Mouse (Mus musculus): ENCODE measurements around the gene Snx20. TPM values are rescaled to one million over a fixed set of nuclear protein-coding genes. Genes with fewer than 3 reads are reported as not detected.

The Snx20 gene
- total RNA-seq, 2 experiments from 2014 or later = 1.4 to 1.6 TPM

GRCm38 (mm10) chr8:88618612-88619011 lies 17.3 kb downstream of the Snx20 start:
- intact Hi-C loops (cut with DNase I) = no loop called here

GRCm38 (mm10) chr8:88614981-88615380 lies 20.9 kb downstream of the Snx20 start:
- intact Hi-C loops (cut with DNase I) = no loop called here
- DNase-seq (ENCODE audit: extremely low spot score in 1 of 2, low spot score in 2 of 2) = no peak

More at GRCm38 (mm10) chr8:88618612-88619011, 17.3 kb downstream of the Snx20 start:
- no peak for DNase-seq (ENCODE audit: extremely low spot score in 1 of 2, low spot score in 2 of 2)

- intact Hi-C loops (cut with DNase I) = no loop called here
- no peak for DNase-seq (ENCODE audit: extremely low spot score in 1 of 2, low spot score in 2 of 2)
These were observed 25.7 kb downstream of the Snx20 start for GRCm38 (mm10) chr8:88610271-88610670.

GRCm38 (mm10) chr8:88609036-88609435 lies 26.9 kb downstream of the Snx20 start:
- intact Hi-C loops (cut with DNase I) = no loop called here
- no peak for DNase-seq (ENCODE audit: extremely low spot score in 1 of 2, low spot score in 2 of 2)

- intact Hi-C loops (cut with DNase I) = no loop called here
- no peak for DNase-seq (ENCODE audit: extremely low spot score in 1 of 2, low spot score in 2 of 2)
These were observed 30.4 kb downstream of the Snx20 start for GRCm38 (mm10) chr8:88605361-88606040.

GRCm38 (mm10) chr8:88604065-88605038 lies 31.6 kb downstream of the Snx20 start:
- DNase-seq (ENCODE audit: extremely low spot score in 1 of 2, low spot score in 2 of 2) = peak; percentile 44 to 95
- intact Hi-C loops (cut with DNase I) = no loop called here

GRCm38 (mm10) chr8:88603446-88603989 lies 32.4 kb downstream of the Snx20 start:
- DNase-seq (ENCODE audit: extremely low spot score in 1 of 2, low spot score in 2 of 2) = no peak
- intact Hi-C loops (cut with DNase I) = no loop called here

- no peak for DNase-seq (ENCODE audit: extremely low spot score in 1 of 2, low spot score in 2 of 2)
- intact Hi-C loops (cut with DNase I) = no loop called here
These were observed 36.4 kb downstream of the Snx20 start for GRCm38 (mm10) chr8:88599491-88599890.

GRCm38 (mm10) chr8:88598578-88598977 lies 37.4 kb downstream of the Snx20 start:
- intact Hi-C loops (cut with DNase I) = no loop called here
- no peak for DNase-seq (ENCODE audit: extremely low spot score in 1 of 2, low spot score in 2 of 2)

GRCm38 (mm10) chr8:88596042-88596441 lies 39.9 kb downstream of the Snx20 start:
- intact Hi-C loops (cut with DNase I) = no loop called here
- DNase-seq (ENCODE audit: extremely low spot score in 1 of 2, low spot score in 2 of 2) = peak in 1 of 2 experiments; percentile 55

- intact Hi-C loops (cut with DNase I) = no loop called here
- no peak for DNase-seq (ENCODE audit: extremely low spot score in 1 of 2, low spot score in 2 of 2)
These were observed 42.0 kb downstream of the Snx20 start for GRCm38 (mm10) chr8:88593947-88594346.

GRCm38 (mm10) chr8:88590226-88590625 lies 45.7 kb downstream of the Snx20 start:
- no peak for DNase-seq (ENCODE audit: extremely low spot score in 1 of 2, low spot score in 2 of 2)
- intact Hi-C loops (cut with DNase I) = no loop called here

- no peak for DNase-seq (ENCODE audit: extremely low spot score in 1 of 2, low spot score in 2 of 2)
These were observed 47.6 kb downstream of the Snx20 start for GRCm38 (mm10) chr8:88588205-88588889.

GRCm38 (mm10) chr8:88583863-88584262 lies 52.1 kb downstream of the Snx20 start:
- intact Hi-C loops (cut with DNase I) = no loop called here
- no peak for DNase-seq (ENCODE audit: extremely low spot score in 1 of 2, low spot score in 2 of 2)

More at GRCm38 (mm10) chr8:88588205-88588889, 47.6 kb downstream of the Snx20 start:
- intact Hi-C loops (cut with DNase I) = no loop called here

GRCm38 (mm10) chr8:88580785-88581184 lies 55.1 kb downstream of the Snx20 start:
- intact Hi-C loops (cut with DNase I) = no loop called here
- no peak for DNase-seq (ENCODE audit: extremely low spot score in 1 of 2, low spot score in 2 of 2)

GRCm38 (mm10) chr8:88579668-88580330 lies 56.1 kb downstream of the Snx20 start:
- DNase-seq (ENCODE audit: extremely low spot score in 1 of 2, low spot score in 2 of 2) = peak in 1 of 2 experiments; percentile 46

GRCm38 (mm10) chr8:88579246-88579645 lies 56.7 kb downstream of the Snx20 start:
- DNase-seq (ENCODE audit: extremely low spot score in 1 of 2, low spot score in 2 of 2) = no peak
- intact Hi-C loops (cut with DNase I) = no loop called here

More at GRCm38 (mm10) chr8:88579668-88580330, 56.1 kb downstream of the Snx20 start:
- intact Hi-C loops (cut with DNase I) = no loop called here

GRCm38 (mm10) chr8:88578413-88579175 lies 57.3 kb downstream of the Snx20 start:
- DNase-seq (ENCODE audit: extremely low spot score in 1 of 2, low spot score in 2 of 2) = no peak
- intact Hi-C loops (cut with DNase I) = no loop called here

Measured in left cerebral cortex, postnatal 10 days (tissue).